Mouse (Mus musculus): Measurements from ENCODE around the gene Arhgap19.

- TF ChIP-seq EP300 (IDR thresholded peaks at IDR 0.05; ENCODE audit: low read depth) (peak; percentile 92), CTCF (IDR thresholded peaks at IDR 0.05; ENCODE audit: low read depth) (no peak)
These were observed 5.7 kb upstream of the Arhgap19 start for GRCm38 (mm10) chr19:41807497-41807896.

All from liver, embryonic 14.5 days (tissue).